Mouse (Mus musculus) heart, embryonic 14.5 days (tissue): ENCODE data around the gene Ehhadh. TPM values are rescaled to one million over a fixed set of nuclear protein-coding genes. Genes with fewer than 3 reads are reported as not detected.

Experiments
- ATAC-seq: fragments of 200-750 bp; cut with Nextera tagmentation; 2 replicates; pipeline ENCODE4 v1.8.0; 2017; ENCODE audit warnings: low read depth, moderate TSS enrichment; ENCODE audit not compliant: insufficient number of reproducible peaks, insufficient read depth, low FRiP score
- H3K27ac ChIP-seq, 2 experiments: fragments of 200-500 bp in 1 of 2; fragments of 300-500 bp in 1 of 2; sonication (generic) in 1 of 2; replicated peaks in 1 of 2; 2 replicates each; pipeline ENCODE4 v1.5.1; 2012 to 2014; ENCODE audit warnings: low read depth in 2 of 2, low read length in 2 of 2, control low read depth in 1 of 2, mild to moderate bottlenecking in 1 of 2, mixed read lengths in 1 of 2; ENCODE audit not compliant: control insufficient read depth in 1 of 2, insufficient read depth in 1 of 2
- H3K27me3 ChIP-seq: fragments of 300-500 bp; sonication (generic); 2 replicates; pipeline ENCODE4 v1.6.1; 2014; ENCODE audit warnings: mild to moderate bottlenecking, low read length, control low read depth; ENCODE audit not compliant: control insufficient read depth, insufficient read depth
- H3K36me3 ChIP-seq: fragments of 300-500 bp; sonication (generic); 2 replicates; pipeline ENCODE4 v1.6.1; 2014; ENCODE audit warnings: mild to moderate bottlenecking, control low read depth, low read length, mixed read lengths; ENCODE audit not compliant: control insufficient read depth, insufficient read depth
- H3K4me1 ChIP-seq, 2 experiments: fragments of 200-500 bp in 1 of 2; fragments of 300-500 bp in 1 of 2; sonication (generic) in 1 of 2; 2 replicates each; pipeline ENCODE4 v1.6.1; 2012 to 2014; ENCODE audit warnings: low read length in 2 of 2, control low read depth in 1 of 2, mixed read lengths in 1 of 2; ENCODE audit not compliant: control insufficient read depth in 2 of 2, insufficient read depth in 2 of 2
- H3K4me2 ChIP-seq: fragments of 300-500 bp; sonication (generic); 2 replicates; pipeline ENCODE4 v1.6.1; 2014; ENCODE audit warnings: mild to moderate bottlenecking, low read length
- H3K4me3 ChIP-seq, 2 experiments: fragments of 200-500 bp in 1 of 2; fragments of 300-500 bp in 1 of 2; sonication (generic) in 1 of 2; 2 replicates each; pipeline ENCODE4 v1.5.1; 2012 to 2014; ENCODE audit warnings: low read length in 2 of 2, mild to moderate bottlenecking in 2 of 2, control low read depth in 1 of 2, low read depth in 1 of 2, moderate library complexity in 1 of 2; ENCODE audit not compliant: control insufficient read depth in 1 of 2, insufficient read depth in 1 of 2
- H3K9ac ChIP-seq: fragments of 300-500 bp; sonication (generic); 2 replicates; pipeline ENCODE4 v1.6.1; 2014; ENCODE audit warnings: mild to moderate bottlenecking, low read length
- H3K9me3 ChIP-seq: fragments of 300-500 bp; sonication (generic); 2 replicates; pipeline ENCODE4 v1.6.1; 2016; ENCODE audit warnings: low read length, control low read depth; ENCODE audit not compliant: control insufficient read depth
- WGBS: fragments of 180-500 bp; shearing (Covaris S2); extraction: QIAGEN DNeasy Blood & Tissue Kit; methylation state at CpG from one replicate; pipeline ENCODE4 v1.1.7; 2014; 5-methylcytosine and 5-hydroxymethylcytosine counted together
- polyA plus RNA-seq: library from polyadenylated mRNA; unstranded; fragments of >200 nt; fragmentation: Nextera tagmentation; extraction: Ambion mirVana; gene quantifications from 2 replicates; pipeline ENCODE4 v1.2.1, GENCODE M21; 2014

Gene Ehhadh
- 2.8 and 3.1 TPM in 2 replicates for polyA plus RNA-seq

DNA sequence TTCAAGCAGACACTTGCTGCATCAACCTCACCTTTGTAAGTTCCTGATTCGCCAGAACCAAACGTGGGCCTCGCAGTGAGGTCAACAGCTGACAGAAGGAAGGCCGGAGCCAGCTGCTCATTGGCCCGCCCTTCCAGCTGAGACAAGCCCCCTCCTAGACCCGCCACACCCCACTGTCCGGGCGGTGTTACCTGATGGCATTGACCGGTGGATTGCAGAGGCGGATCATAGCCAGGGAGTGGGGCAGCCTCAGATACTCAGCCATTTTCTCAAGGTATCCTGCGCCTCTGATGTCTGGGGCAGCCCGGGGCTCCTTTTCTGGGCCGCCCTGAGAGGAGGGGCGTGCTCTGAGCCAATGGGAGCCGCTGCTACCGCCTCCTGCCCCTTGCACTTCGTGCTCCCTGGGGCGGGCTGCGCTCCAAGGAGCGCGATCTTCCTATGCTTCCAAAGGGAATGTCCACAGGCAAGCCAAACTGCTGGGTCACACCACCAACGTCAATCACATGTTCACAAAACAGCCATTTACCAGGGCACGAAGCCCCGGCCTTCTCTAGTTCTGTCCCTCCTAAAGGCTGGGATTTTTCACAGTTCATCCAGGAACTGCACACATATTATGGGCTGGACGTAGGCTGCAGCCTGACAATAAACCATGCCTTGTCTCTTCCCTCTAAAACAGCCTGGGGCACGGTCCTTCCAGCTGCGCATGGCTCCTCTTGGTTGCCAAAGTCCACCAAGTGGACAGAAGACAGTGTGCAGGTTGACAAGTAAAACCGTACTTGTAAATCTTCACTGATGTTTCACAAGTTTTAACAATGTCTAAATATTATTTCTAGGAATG is at the start of gene Ehhadh:
TSS of gene Ehhadh (minus strand) at position 292 of the 838 bp plus-strand sequence.
- H3K4me2 ChIP-seq: peak within 1 kb of the TSS; percentile 85
- peak; percentile 90 for ATAC-seq
- H3K4me1 ChIP-seq: peaks cover 0 to 3% of the 10 kb centered on the region in 2 experiments; a peak in 3 of 4 replicates
- H3K9ac ChIP-seq: peak within 1 kb of the TSS; percentile 75
- no peaks in the 10 kb centered on the region for H3K27me3 ChIP-seq
- H3K27ac ChIP-seq: no peak within 1 kb of the TSS
- WGBS: 9% methylated on average over 28 of the region's 28 CpGs
- H3K36me3 ChIP-seq: no peaks in the 10 kb centered on the region
- H3K9me3 ChIP-seq: 0 out of 2 replicates have a peak, but pooled peaks cover 4% of the 10 kb centered on the region
- H3K4me3 ChIP-seq: peak within 1 kb of the TSS; percentile 57 to 76

DNA sequence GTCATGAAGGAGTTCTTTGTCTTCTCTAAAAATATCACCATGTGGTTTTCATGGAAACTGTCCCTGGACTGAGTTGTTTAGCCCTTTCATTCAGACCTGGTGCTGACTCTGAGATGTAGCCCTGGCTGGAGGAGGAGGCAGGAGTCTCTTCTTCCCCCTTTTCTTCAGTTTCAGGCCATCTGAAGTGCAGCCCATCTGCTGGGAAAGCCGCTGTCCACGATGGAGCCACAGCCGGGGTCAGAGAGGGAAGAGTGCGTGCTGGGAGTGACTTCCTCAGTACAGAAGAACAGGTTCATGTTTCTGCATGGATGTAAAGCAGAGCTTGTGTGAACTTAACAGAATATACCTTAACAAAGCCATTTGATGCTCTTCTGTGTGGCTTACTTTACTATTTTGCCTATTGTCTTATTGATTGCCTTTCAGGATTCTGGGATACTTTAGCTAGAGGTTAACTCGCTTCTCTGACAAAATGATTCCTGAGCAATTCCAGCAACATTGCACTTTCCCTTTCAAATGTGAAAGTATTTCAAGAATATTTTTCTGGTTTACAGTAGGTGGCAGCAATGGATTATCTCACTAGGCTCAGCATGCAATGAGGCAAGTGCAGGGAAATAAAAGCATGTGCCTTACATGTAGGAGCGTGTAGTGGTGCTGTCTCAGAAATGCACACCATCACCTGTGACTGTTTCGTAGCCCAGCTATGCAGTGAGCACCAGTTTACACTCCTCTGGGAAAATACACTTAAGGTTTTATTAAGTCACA is 48.9 kb upstream of the Ehhadh start:
- no peak overlapping the region; the same call in 1 of the 2 replicates for H3K9ac ChIP-seq
- no peaks in the 10 kb centered on the region for H3K27me3 ChIP-seq
- H3K27ac ChIP-seq: no peak overlapping the region
- H3K4me3 ChIP-seq: no peak overlapping the region
- no peaks in the 10 kb centered on the region for H3K4me1 ChIP-seq
- ATAC-seq: no peak
- 50% methylated on average over 7 of the region's 7 CpGs for WGBS
- no peaks in the 10 kb centered on the region for H3K9me3 ChIP-seq
- H3K4me2 ChIP-seq: no peak overlapping the region
- H3K36me3 ChIP-seq: no peaks in the 10 kb centered on the region

DNA sequence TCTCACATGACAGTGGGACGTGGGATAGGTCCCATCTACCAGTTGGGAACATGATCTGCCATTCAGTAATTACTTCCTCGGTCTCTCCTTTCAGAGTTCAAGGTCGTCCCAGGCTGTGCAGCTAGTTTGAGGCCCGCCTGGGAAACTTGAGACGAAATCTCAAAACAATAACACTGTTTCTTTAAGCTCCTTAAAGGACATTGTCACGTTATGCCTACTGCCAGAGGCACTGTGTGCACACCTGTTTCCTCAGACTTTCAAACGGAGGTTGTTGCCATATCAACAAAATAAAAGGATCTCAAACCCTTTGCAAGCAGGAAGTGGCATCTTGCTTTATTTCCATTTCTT is 48.0 kb upstream of the Ehhadh start:
- no peak overlapping the region for H3K4me2 ChIP-seq
- H3K27me3 ChIP-seq: no peaks in the 10 kb centered on the region
- H3K27ac ChIP-seq: no peak overlapping the region
- 61% methylated on average over 7 of the region's 7 CpGs for WGBS
- H3K4me3 ChIP-seq: no peak overlapping the region
- H3K36me3 ChIP-seq: no peaks in the 10 kb centered on the region
- H3K9ac ChIP-seq: no peak overlapping the region
- ATAC-seq: no peak
- H3K4me1 ChIP-seq: no peaks in the 10 kb centered on the region
- H3K9me3 ChIP-seq: no peaks in the 10 kb centered on the region

DNA sequence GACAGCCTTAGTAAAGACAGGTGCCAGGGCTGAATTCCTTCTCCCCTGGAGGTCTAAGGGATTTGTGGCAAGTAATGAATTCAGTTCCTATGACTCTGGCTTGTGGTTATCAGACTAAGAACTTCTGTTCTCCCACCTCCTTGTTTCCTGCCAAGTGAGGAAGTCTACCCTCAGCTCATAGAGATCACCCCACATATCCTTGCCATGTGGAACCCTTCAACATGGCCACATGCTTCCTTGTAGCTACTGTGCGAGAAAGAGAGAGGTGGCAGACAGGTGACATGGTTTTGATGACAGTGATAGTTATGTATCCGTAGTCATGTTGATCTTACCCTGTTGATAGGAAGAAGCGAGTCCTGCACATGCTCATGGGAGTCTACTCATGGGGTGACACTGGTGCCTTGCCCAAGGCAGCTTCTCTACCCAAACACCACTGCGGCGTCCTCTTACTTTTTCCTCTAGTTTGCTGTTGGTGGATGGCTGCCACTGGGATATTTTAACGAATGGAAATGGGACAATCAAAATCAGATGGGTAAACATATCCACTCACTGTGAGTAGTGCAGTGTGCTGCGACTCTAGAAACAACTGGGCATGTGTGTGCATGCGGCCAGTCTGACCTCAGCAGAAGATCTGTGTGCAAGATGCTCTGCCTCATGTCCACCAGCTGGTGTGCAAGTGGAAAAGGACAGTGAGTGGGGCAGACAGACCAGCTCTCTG is 47.4 kb upstream of the Ehhadh start:
- Histone ChIP-seq H3K4me1 (no peaks in the 10 kb centered on the region), H3K9ac (no peak overlapping the region), H3K27me3 (no peaks in the 10 kb centered on the region), H3K36me3 (no peaks in the 10 kb centered on the region), H3K4me2 (no peak overlapping the region), H3K27ac (no peak overlapping the region), H3K4me3 (no peak overlapping the region), H3K9me3 (no peaks in the 10 kb centered on the region)
- ATAC-seq: no peak
- whole genome bisulfite sequencing: 81% methylated on average over 8 of the region's 8 CpGs

DNA sequence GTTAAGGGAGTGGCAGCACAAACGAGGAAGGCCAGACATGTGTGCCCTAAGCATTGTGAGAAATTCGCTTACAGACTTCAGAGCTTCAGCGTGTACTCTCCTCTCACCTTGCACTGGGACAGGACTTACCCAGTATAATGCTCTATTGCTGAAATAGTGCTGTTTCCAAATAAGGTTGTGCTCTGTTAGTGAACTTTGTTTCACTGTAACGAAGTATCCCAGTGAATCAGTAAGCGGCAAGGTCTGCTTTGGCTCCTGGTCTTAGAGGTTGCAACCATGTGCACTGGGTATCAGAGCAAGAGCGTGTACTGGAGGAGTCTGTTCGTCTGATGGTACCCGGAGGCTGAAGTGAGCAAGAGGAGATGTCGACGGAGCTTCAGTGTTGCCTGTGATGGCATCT is 46.4 kb upstream of the Ehhadh start:
- Histone ChIP-seq H3K4me1 (no peaks in the 10 kb centered on the region), H3K9me3 (no peaks in the 10 kb centered on the region), H3K27me3 (no peaks in the 10 kb centered on the region), H3K36me3 (no peaks in the 10 kb centered on the region), H3K4me2 (no peak overlapping the region), H3K27ac (no peak overlapping the region), H3K4me3 (no peak overlapping the region), H3K9ac (no peak overlapping the region)
- no peak for ATAC-seq
- 79% methylated on average over 10 of the region's 10 CpGs for WGBS

DNA sequence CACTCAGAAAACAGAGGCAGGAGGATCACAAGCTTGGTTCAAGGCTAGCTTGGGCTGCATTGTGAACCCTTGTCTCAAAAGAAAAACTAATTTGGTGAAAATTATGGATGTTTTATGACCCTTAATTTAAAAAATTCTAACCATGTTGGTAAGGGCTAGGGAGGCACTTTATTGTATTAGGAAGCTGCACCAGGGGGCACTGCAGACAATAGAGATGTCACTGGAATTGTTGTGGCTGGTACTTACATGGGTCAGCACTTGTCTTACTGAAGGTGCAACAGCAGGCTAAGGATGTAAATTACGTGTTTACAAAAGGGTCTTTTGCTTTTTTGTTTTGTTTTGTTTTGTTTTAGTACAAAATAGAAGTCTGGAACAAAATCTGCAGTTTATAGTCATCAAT is 45.9 kb upstream of the Ehhadh start:
- no peaks in the 10 kb centered on the region for H3K4me1 ChIP-seq
- WGBS: 65% methylated on average over 1 of the region's 1 CpGs
- H3K9me3 ChIP-seq: no peaks in the 10 kb centered on the region
- H3K9ac ChIP-seq: no peak overlapping the region
- H3K4me2 ChIP-seq: no peak overlapping the region
- no peak for ATAC-seq
- no peaks in the 10 kb centered on the region for H3K27me3 ChIP-seq
- no peak overlapping the region for H3K4me3 ChIP-seq
- no peaks in the 10 kb centered on the region for H3K36me3 ChIP-seq
- H3K27ac ChIP-seq: no peak overlapping the region

DNA sequence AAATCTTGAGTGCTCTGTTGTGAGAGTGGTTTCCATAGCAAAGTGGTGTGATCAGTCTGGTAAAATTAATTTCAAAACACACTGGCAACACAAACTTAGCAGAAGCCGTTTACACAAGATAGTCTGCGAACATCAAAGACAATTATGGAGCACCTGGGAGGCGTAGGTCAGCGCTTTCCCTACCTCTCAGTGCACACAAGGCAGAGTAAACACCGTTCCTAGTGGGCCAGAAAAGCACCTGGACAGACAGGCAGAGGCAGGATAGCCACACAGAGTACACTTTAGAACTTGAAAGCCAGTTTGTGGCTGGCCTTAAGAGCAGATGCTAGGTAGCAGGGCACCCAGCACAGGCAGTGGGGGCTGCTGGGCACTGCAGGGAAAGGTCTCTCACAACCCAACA is 44.2 kb upstream of the Ehhadh start:
- ATAC-seq: no peak
- H3K9me3 ChIP-seq: no peaks in the 10 kb centered on the region

More for the DNA sequence above, 44.2 kb upstream of the Ehhadh start:
- Histone ChIP-seq H3K27ac (no peak overlapping the region), H3K4me2 (no peak overlapping the region), H3K36me3 (no peaks in the 10 kb centered on the region), H3K4me1 (no peaks in the 10 kb centered on the region), H3K4me3 (no peak overlapping the region), H3K9ac (no peak overlapping the region), H3K27me3 (no peaks in the 10 kb centered on the region)
- 83% methylated on average over 5 of the region's 5 CpGs for WGBS
